Comparison of ENCODE assay signal across 31 mouse cellular contexts in genomic region chr15:75216831-75217230, GRCm38 (mm10). TPM values are rescaled to one million over a fixed set of nuclear protein-coding genes. Genes with fewer than 3 reads are reported as not detected.
DNase-seq lines count a peak whose midpoint lies in the region; ATAC-seq and TF ChIP-seq lines count a peak whose summit lies in the region.
"Had no signal": no experiment of that assay in that cellular context is flagged by ENCODE, and none has a peak within 500 bp of the region (broad histone marks: within the 10 kb centered on the region; RNA-seq: fewer than 3 reads in every experiment).

No protein-coding gene starts in this region.

- H3K27ac ChIP-seq in liver, postnatal 0 days (ENCODE audit: low read depth) = peak overlapping the region; percentile 75
- peak overlapping the region; percentile 69 for H3K27ac ChIP-seq in kidney, embryonic 16.5 days (ENCODE audit: low read length)
- H3K27ac ChIP-seq in small intestine, adult 2 months (ENCODE audit: insufficient read depth, low read depth, low read length) = peak overlapping the region; percentile 95
- no peak overlapping the region for H3K27ac ChIP-seq in hindbrain, embryonic 11.5 days (ENCODE audit: low read depth, low read length)
- H3K27ac ChIP-seq: embryonic facial prominence, embryonic 13.5 days; forebrain, embryonic 12.5 days; hindbrain, embryonic 10.5 days; layer of hippocampus, adult 2 months; liver, embryonic 14.5 days; macrophage; midbrain, embryonic 10.5 days; neural tube, embryonic 13.5 days had no signal

- H3K9me3 ChIP-seq in liver, postnatal 0 days (ENCODE audit: low read length) = no peaks in the 10 kb centered on the region
- H3K9me3 ChIP-seq in kidney, embryonic 16.5 days (ENCODE audit: low read length) = 0 out of 2 replicates have a peak, but pooled peaks cover 3% of the 10 kb centered on the region
- H3K9me3 ChIP-seq in hindbrain, embryonic 11.5 days (ENCODE audit: control insufficient read depth, low read length) = no peaks in the 10 kb centered on the region
- H3K9me3 ChIP-seq: embryonic facial prominence, embryonic 13.5 days; forebrain, embryonic 12.5 days; neural tube, embryonic 13.5 days had no signal

- ATAC-seq in liver, postnatal 0 days = peak; percentile 72
- ATAC-seq in kidney, embryonic 16.5 days (ENCODE audit: low FRiP score, low TSS enrichment) = peak; percentile 44; the same call in 1 of the 2 replicates
- ATAC-seq in megakaryocyte, adult 5-6 weeks (ENCODE audit: poor library complexity, severe bottlenecking) = no peak
- no peak for ATAC-seq in hindbrain, embryonic 11.5 days (ENCODE audit: low FRiP score)
- ATAC-seq: midbrain, embryonic 16.5 days had no signal

- WGBS in liver, postnatal 0 days (ENCODE audit: insufficient replicate concordance) = 33% methylated on average over 1 of the region's 1 CpGs
- 63% methylated on average over 1 of the region's 1 CpGs for WGBS in kidney, embryonic 16.5 days
- WGBS in small intestine, adult 2 months = 50% methylated on average over 1 of the region's 1 CpGs
- 80% methylated on average over 1 of the region's 1 CpGs for WGBS in hindbrain, embryonic 11.5 days

- H3K36me3 ChIP-seq in liver, postnatal 0 days (replicated peaks; ENCODE audit: insufficient read depth, low read length) = no peaks in the 10 kb centered on the region
- H3K36me3 ChIP-seq in kidney, embryonic 16.5 days (ENCODE audit: insufficient read depth, low read length) = no peaks in the 10 kb centered on the region
- H3K36me3 ChIP-seq in small intestine, adult 2 months (ENCODE audit: control insufficient read depth, insufficient read depth, low read length) = peaks cover 11% of the 10 kb centered on the region
- H3K36me3 ChIP-seq in hindbrain, embryonic 11.5 days (ENCODE audit: control insufficient read depth, insufficient read depth, low read length) = no peaks in the 10 kb centered on the region
- H3K36me3 ChIP-seq: embryonic facial prominence, embryonic 13.5 days; forebrain, embryonic 12.5 days; hindbrain, embryonic 10.5 days; midbrain, embryonic 10.5 days; neural tube, embryonic 13.5 days had no signal

- H3K9ac ChIP-seq in liver, postnatal 0 days (replicated peaks) = 0 out of 2 replicates have a peak overlapping the region, but pooled peaks have one; percentile 13
- H3K9ac ChIP-seq in kidney, embryonic 16.5 days (replicated peaks; ENCODE audit: low read length) = no peak overlapping the region
- no peak overlapping the region for H3K9ac ChIP-seq in hindbrain, embryonic 11.5 days (ENCODE audit: low read depth, low read length)
- H3K9ac ChIP-seq: embryonic facial prominence, embryonic 13.5 days; forebrain, embryonic 12.5 days; liver, embryonic 14.5 days; neural tube, embryonic 13.5 days had no signal

- H3K27me3 ChIP-seq in liver, postnatal 0 days (ENCODE audit: insufficient read depth, low read length) = no peaks in the 10 kb centered on the region
- H3K27me3 ChIP-seq in kidney, embryonic 16.5 days (ENCODE audit: insufficient read depth, low read length) = no peaks in the 10 kb centered on the region
- no peaks in the 10 kb centered on the region for H3K27me3 ChIP-seq in small intestine, adult 2 months (ENCODE audit: control insufficient read depth, insufficient read depth, low read length)
- no peaks in the 10 kb centered on the region for H3K27me3 ChIP-seq in hindbrain, embryonic 11.5 days (ENCODE audit: control insufficient read depth, insufficient read depth, low read length)
- H3K27me3 ChIP-seq: embryonic facial prominence, embryonic 13.5 days; forebrain, embryonic 12.5 days; neural tube, embryonic 13.5 days had no signal

- DNase-seq in adrenal gland, postnatal 10 days = peak; percentile 10
- DNase-seq in adrenal gland, adult 2 months = no peak
- DNase-seq in liver, postnatal 0 days = peak; percentile 25
- no peak for DNase-seq in liver
- no peak for DNase-seq in hindbrain, embryonic 11.5 days (ENCODE audit: low spot score)
- DNase-seq: cerebellum, adult 11-12 months; embryo, embryonic 11 days; retina, postnatal 1 day; thymus, postnatal 36 days had no signal

- TF ChIP-seq CTCF in liver, postnatal 0 days (IDR thresholded peaks at IDR 0.05; ENCODE audit: low read depth) = no peak
- no peak for TF ChIP-seq CTCF in small intestine, adult 2 months (IDR thresholded peaks at IDR 0.05; ENCODE audit: extremely low read depth, insufficient read length, insufficient replicate concordance, low read depth, low read length)

- H3K4me1 ChIP-seq in liver, postnatal 0 days (ENCODE audit: insufficient read depth) = peaks cover 3% of the 10 kb centered on the region; the same call in 1 of the 2 replicates
- peaks cover 6% of the 10 kb centered on the region; the same call in 1 of the 2 replicates for H3K4me1 ChIP-seq in kidney, embryonic 16.5 days (ENCODE audit: insufficient read depth, low read length)
- peaks cover 7% of the 10 kb centered on the region; the same call in 1 of the 2 replicates for H3K4me1 ChIP-seq in small intestine, adult 2 months (ENCODE audit: control insufficient read depth, insufficient read depth, insufficient read length, low read length)
- no peaks in the 10 kb centered on the region for H3K4me1 ChIP-seq in hindbrain, embryonic 11.5 days (replicated peaks; ENCODE audit: control insufficient read depth, insufficient read depth, low read length)
- H3K4me1 ChIP-seq: embryonic facial prominence, embryonic 13.5 days; forebrain, embryonic 12.5 days; hindbrain, embryonic 10.5 days; midbrain, embryonic 10.5 days; neural tube, embryonic 13.5 days had no signal

- H3K4me3 ChIP-seq in liver, postnatal 0 days (ENCODE audit: low read depth, low read length) = peak overlapping the region; percentile 17; the same call in 1 of the 2 replicates
- no peak overlapping the region for H3K4me3 ChIP-seq in kidney, embryonic 16.5 days (ENCODE audit: low read length)
- peak overlapping the region; percentile 63 for H3K4me3 ChIP-seq in small intestine, adult 2 months (ENCODE audit: low read depth, low read length)
- no peak overlapping the region for H3K4me3 ChIP-seq in hindbrain, embryonic 11.5 days (ENCODE audit: low read depth, low read length)
- H3K4me3 ChIP-seq: embryonic facial prominence, embryonic 13.5 days; erythroblast, embryonic 14.5 days; forebrain, embryonic 12.5 days; hindbrain, embryonic 10.5 days; layer of hippocampus, adult 2 months; midbrain, embryonic 10.5 days; myocyte; neural tube, embryonic 13.5 days had no signal

- no peak for TF ChIP-seq POLR2A in small intestine, adult 2 months (IDR thresholded peaks at IDR 0.05; ENCODE audit: low read depth, low read length)

- peak overlapping the region; percentile 47 for H3K4me2 ChIP-seq in liver, postnatal 0 days (ENCODE audit: low read depth, low read length)
- H3K4me2 ChIP-seq in kidney, embryonic 16.5 days (replicated peaks; ENCODE audit: low read depth, low read length) = peak overlapping the region; percentile 21; the same call in 1 of the 2 replicates
- no peak overlapping the region for H3K4me2 ChIP-seq in hindbrain, embryonic 11.5 days (replicated peaks; ENCODE audit: low read depth, low read length)
- H3K4me2 ChIP-seq: embryonic facial prominence, embryonic 13.5 days; forebrain, embryonic 12.5 days; heart, embryonic 11.5 days; neural tube, embryonic 13.5 days had no signal

- TF ChIP-seq EP300 in liver, postnatal 0 days (IDR thresholded peaks at IDR 0.05; ENCODE audit: low read depth) = no peak

RNA-seq across cellular contexts. Expression of gene BC025446, which starts 0.7 kb away (rescaled TPM):
- total RNA-seq in adrenal gland, postnatal 10 days (2021) = 10 to 100 TPM in 1 of 2 experiments, 1 to 10 TPM in 1; 9.3 to 23.8 TPM
- under 1 TPM in 1 of 2 experiments, not detected in 1; 0.43 TPM for total RNA-seq in adrenal gland, adult 2 months (2021)
- 0.19 TPM in 1 of 2 replicates, not detected in the other for polyA plus RNA-seq in adrenal gland, adult 2 months (2012; rRNA removed)
- polyA plus RNA-seq in liver, postnatal 0 days (2015; fragmentation: Nextera tagmentation; extraction: Ambion mirVana) = 24.7 and 28.0 TPM in 2 replicates
- polyA plus RNA-seq in kidney, embryonic 16.5 days (2015; fragmentation: Nextera tagmentation; extraction: Ambion mirVana) = 22.2 and 22.6 TPM in 2 replicates
- 29.5 and 45.6 TPM in 2 replicates for polyA plus RNA-seq in small intestine, adult 2 months (2012; rRNA removed)
- not detected in 2 replicates for total RNA-seq in megakaryocyte, adult 5-6 weeks (2015)
- total RNA-seq in megakaryocyte, adult 5-6 weeks (2017) = not detected in 2 replicates
- not detected in 2 replicates for polyA plus RNA-seq in hindbrain, embryonic 11.5 days (2014; fragmentation: Nextera tagmentation; extraction: Ambion mirVana)
- total RNA-seq: adrenal gland, postnatal 36 days; layer of hippocampus, adult 2 months; layer of hippocampus, postnatal 25 days had no signal
- polyA plus RNA-seq: embryonic facial prominence, embryonic 13.5 days; erythroblast, embryonic 14.5 days; forebrain, embryonic 12.5 days; heart, embryonic 11.5 days; heart, postnatal 0 days; hindbrain, embryonic 10.5 days; limb, embryonic 11.5 days; macrophage; midbrain, embryonic 10.5 days; midbrain, embryonic 16.5 days; neural tube, embryonic 13.5 days had no signal

RNA-seq across cellular contexts. Expression of gene Ly6f, which starts 51.4 kb away (rescaled TPM):
- not detected for total RNA-seq in adrenal gland, postnatal 10 days (2021)
- total RNA-seq in adrenal gland, adult 2 months (2021) = not detected
- not detected in 2 replicates for polyA plus RNA-seq in adrenal gland, adult 2 months (2012; rRNA removed)
- not detected in 2 replicates for polyA plus RNA-seq in liver, postnatal 0 days (2015; fragmentation: Nextera tagmentation; extraction: Ambion mirVana)
- 0.37 and 0.54 TPM in 2 replicates for polyA plus RNA-seq in kidney, embryonic 16.5 days (2015; fragmentation: Nextera tagmentation; extraction: Ambion mirVana)
- polyA plus RNA-seq in small intestine, adult 2 months (2012; rRNA removed) = not detected in 2 replicates
- total RNA-seq in megakaryocyte, adult 5-6 weeks (2015) = not detected in 2 replicates
- total RNA-seq in megakaryocyte, adult 5-6 weeks (2017) = not detected in 2 replicates
- not detected in 2 replicates for polyA plus RNA-seq in hindbrain, embryonic 11.5 days (2014; fragmentation: Nextera tagmentation; extraction: Ambion mirVana)
- total RNA-seq: adrenal gland, postnatal 36 days; gastrocnemius, postnatal 4 days; layer of hippocampus, adult 2 months; layer of hippocampus, postnatal 25 days had no signal
- polyA plus RNA-seq: embryonic facial prominence, embryonic 13.5 days; erythroblast, embryonic 14.5 days; forebrain, embryonic 12.5 days; heart, embryonic 11.5 days; heart, postnatal 0 days; hindbrain, embryonic 10.5 days; limb, embryonic 11.5 days; liver, embryonic 14.5 days; lung, embryonic 16.5 days; macrophage; midbrain, embryonic 10.5 days; midbrain, embryonic 16.5 days; neural tube, embryonic 13.5 days; stomach, embryonic 14.5 days had no signal

Comparison
In these comparisons a context has a peak if more than half of its experiments do, and no peak if none do; other contexts are left out.
1. DNase-seq: peak in adrenal gland, postnatal 10 days (single experiment) and liver, postnatal 0 days (single experiment); none in adrenal gland, adult 2 months (single experiment), liver (single experiment) and hindbrain, embryonic 11.5 days (single experiment).
2. ATAC-seq: peak in liver, postnatal 0 days (single experiment) and kidney, embryonic 16.5 days (single experiment); none in megakaryocyte, adult 5-6 weeks (single experiment) and hindbrain, embryonic 11.5 days (single experiment).
3. H3K4me3 ChIP-seq: peak in liver, postnatal 0 days (single experiment) and small intestine, adult 2 months (single experiment); none in kidney, embryonic 16.5 days (single experiment) and hindbrain, embryonic 11.5 days (single experiment).
4. RNA of gene BC025446, which starts 0.7 kb away (polyA plus RNA-seq): 29.5 to 45.6 TPM in small intestine, adult 2 months, 24.7 to 28.0 TPM in liver, postnatal 0 days and 22.2 to 22.6 TPM in kidney, embryonic 16.5 days; 0.19 TPM in adrenal gland, adult 2 months and not detected in hindbrain, embryonic 11.5 days; every median in the first group is over 10 times any median in the second.